Mouse (Mus musculus) megakaryocyte, embryonic 14.5 days (primary cell): ENCODE data around the gene C2cd2l. TPM values are rescaled to one million over a fixed set of nuclear protein-coding genes. Genes with fewer than 3 reads are reported as not detected.
"Not testable (repeated sequence)": the region's sequence is repeated elsewhere in the genome, so short reads cannot be mapped to it uniquely, and the experiment has no call there.

ENCODE experiments used
- H3K27me3 ChIP-seq: replicated peaks from 2 replicates; pipeline ENCODE3; 2012; ENCODE audit warnings: inconsistent platforms
- H3K36me3 ChIP-seq: replicated peaks from 2 replicates; pipeline ENCODE3; 2012; ENCODE audit warnings: low read length, inconsistent platforms, mixed read lengths
- H3K4me1 ChIP-seq: 2 replicates; pipeline ENCODE4 v1.6.1; 2012; ENCODE audit warnings: inconsistent platforms
- H3K4me3 ChIP-seq: replicated peaks from 2 replicates; pipeline ENCODE3; 2012; ENCODE audit warnings: moderate library complexity, mild to moderate bottlenecking, inconsistent platforms
- H3K9me3 ChIP-seq: 2 replicates; pipeline ENCODE4 v1.6.1; 2012; ENCODE audit warnings: inconsistent platforms
- FLI1 ChIP-seq: IDR thresholded peaks from 2 replicates; pipeline ENCODE4 v1.6.1; 2012; ENCODE audit warnings: low read length, inconsistent platforms, mixed read lengths
- GATA1 ChIP-seq: IDR thresholded peaks from 3 replicates; pipeline ENCODE4 v1.6.1; 2012; ENCODE audit warnings: mixed read lengths, low read length, inconsistent platforms, borderline replicate concordance
- polyA plus RNA-seq: library from polyadenylated mRNA; stranded (reverse); fragments of >175 nt; gene quantifications from 2 replicates; pipeline ENCODE4 v1.2.3, GENCODE M21; 2012; ENCODE audit warnings: low replicate concordance; ENCODE audit not compliant: insufficient read depth

The C2cd2l gene
- 44.6 and 94.5 TPM in 2 replicates for polyA plus RNA-seq

GRCm38 (mm10) chr9:44319887-44320798, at the start of gene C2cd2l:
Gene C2cd2l (minus strand): TSS chr9:44320285.
- peak within 1 kb of the TSS; percentile 97 for H3K4me3 ChIP-seq
- H3K36me3 ChIP-seq, result peaks cover 27% of the 10 kb centered on the region
- no peaks in the 10 kb centered on the region for H3K27me3 ChIP-seq
- H3K9me3 ChIP-seq, result no peaks in the 10 kb centered on the region
- H3K4me1 ChIP-seq, result peaks cover 68% of the 10 kb centered on the region
- TF ChIP-seq GATA1 (no peak), FLI1 (no peak)

GRCm38 (mm10) chr9:44364480-44364879, 44.4 kb upstream of the C2cd2l start:
- H3K27me3 ChIP-seq, result no peaks in the 10 kb centered on the region
- no peak overlapping the region for H3K4me3 ChIP-seq
- H3K9me3 ChIP-seq, result no peaks in the 10 kb centered on the region
- TF ChIP-seq FLI1 (no peak), GATA1 (no peak)
- peaks cover 6% of the 10 kb centered on the region for H3K36me3 ChIP-seq
- peaks cover 19% of the 10 kb centered on the region for H3K4me1 ChIP-seq

GRCm38 (mm10) chr9:44361931-44362330, 41.8 kb upstream of the C2cd2l start:
- not testable (repeated sequence) for H3K9me3 ChIP-seq, H3K27me3 ChIP-seq
- Histone ChIP-seq H3K36me3 (peaks cover 28% of the 10 kb centered on the region), H3K4me3 (peak overlapping the region; percentile 94), H3K4me1 (peaks cover 24% of the 10 kb centered on the region)

GRCm38 (mm10) chr9:44361190-44361917, 41.3 kb upstream of the C2cd2l start, which contains the start of gene Vps11:
Gene Vps11 (minus strand): TSS chr9:44361670.
- peak within 1 kb of the TSS; percentile 94 for H3K4me3 ChIP-seq
- H3K36me3 ChIP-seq, result peaks cover 34% of the 10 kb centered on the region

GRCm38 (mm10) chr9:44357207-44357606, 37.1 kb upstream of the C2cd2l start:
- peaks cover 75% of the 10 kb centered on the region for H3K36me3 ChIP-seq

More at GRCm38 (mm10) chr9:44361190-44361917, 41.3 kb upstream of the C2cd2l start, which contains the start of gene Vps11:
- Histone ChIP-seq H3K4me1 (peaks cover 25% of the 10 kb centered on the region), H3K27me3 (no peaks in the 10 kb centered on the region), H3K9me3 (no peaks in the 10 kb centered on the region)
- TF ChIP-seq FLI1 (peak; percentile 73), GATA1 (no peak)

GRCm38 (mm10) chr9:44353142-44353541, 33.1 kb upstream of the C2cd2l start:
- H3K9me3 ChIP-seq, result no peaks in the 10 kb centered on the region
- no peaks in the 10 kb centered on the region for H3K27me3 ChIP-seq
- TF ChIP-seq FLI1 (no peak), GATA1 (no peak)
- no peak overlapping the region for H3K4me3 ChIP-seq
- peaks cover 25% of the 10 kb centered on the region for H3K4me1 ChIP-seq
- H3K36me3 ChIP-seq, result peaks cover 98% of the 10 kb centered on the region

More at GRCm38 (mm10) chr9:44357207-44357606, 37.1 kb upstream of the C2cd2l start:
- Histone ChIP-seq H3K4me3 (no peak overlapping the region), H3K4me1 (peaks cover 21% of the 10 kb centered on the region), H3K27me3 (no peaks in the 10 kb centered on the region), H3K9me3 (no peaks in the 10 kb centered on the region)
- no peak for TF ChIP-seq GATA1
- no peak for TF ChIP-seq FLI1

GRCm38 (mm10) chr9:44352337-44352736, 32.3 kb upstream of the C2cd2l start:
- no peak for TF ChIP-seq GATA1
- TF ChIP-seq FLI1, result no peak
- Histone ChIP-seq H3K4me1 (peaks cover 22% of the 10 kb centered on the region), H3K36me3 (peaks cover 99% of the 10 kb centered on the region), H3K4me3 (no peak overlapping the region), H3K27me3 (no peaks in the 10 kb centered on the region), H3K9me3 (no peaks in the 10 kb centered on the region)

- Histone ChIP-seq H3K4me1 (peaks cover 19% of the 10 kb centered on the region), H3K27me3 (no peaks in the 10 kb centered on the region), H3K36me3 (peaks cover 99% of the 10 kb centered on the region), H3K4me3 (no peak overlapping the region), H3K9me3 (no peaks in the 10 kb centered on the region)
- TF ChIP-seq FLI1, result no peak
- no peak for TF ChIP-seq GATA1
These were observed 31.3 kb upstream of the C2cd2l start for GRCm38 (mm10) chr9:44351396-44351795.

GRCm38 (mm10) chr9:44348546-44348945, 28.5 kb upstream of the C2cd2l start:
- Histone ChIP-seq H3K36me3 (peaks cover 81% of the 10 kb centered on the region), H3K4me3 (no peak overlapping the region), H3K27me3 (no peaks in the 10 kb centered on the region), H3K9me3 (no peaks in the 10 kb centered on the region), H3K4me1 (peaks cover 33% of the 10 kb centered on the region)
- TF ChIP-seq GATA1 (no peak), FLI1 (no peak)

- Histone ChIP-seq H3K27me3 (no peaks in the 10 kb centered on the region), H3K9me3 (no peaks in the 10 kb centered on the region), H3K4me1 (peaks cover 37% of the 10 kb centered on the region), H3K4me3 (no peak overlapping the region), H3K36me3 (peaks cover 72% of the 10 kb centered on the region)
- TF ChIP-seq FLI1 (no peak), GATA1 (no peak)
These were observed 27.5 kb upstream of the C2cd2l start for GRCm38 (mm10) chr9:44347621-44348020.
